Mouse (Mus musculus) limb, embryonic 11.5 days (tissue): ENCODE data around the gene Nlrp1a. TPM values are rescaled to one million over a fixed set of nuclear protein-coding genes. Genes with fewer than 3 reads are reported as not detected.

Experiments used
- ATAC-seq: fragments of 200-750 bp; cut with Nextera tagmentation; 2 replicates; pipeline ENCODE4 v1.8.0; 2017; ENCODE audit warnings: low read depth; ENCODE audit not compliant: insufficient number of reproducible peaks, low FRiP score, low TSS enrichment
- DNase-seq: peaks from one replicate; pipeline ENCODE4 v3.0.0-alpha.2; 2015; ENCODE audit warnings: low spot score
- H3K27ac ChIP-seq: fragments of 300-500 bp; sonication (generic); replicated peaks from 2 replicates; pipeline ENCODE4 v1.5.1; 2014; ENCODE audit warnings: low read depth, mild to moderate bottlenecking, low read length
- H3K27me3 ChIP-seq: fragments of 300-500 bp; sonication (generic); 2 replicates; pipeline ENCODE4 v1.6.1; 2014; ENCODE audit warnings: mild to moderate bottlenecking, low read length, mixed read lengths; ENCODE audit not compliant: control insufficient read depth, insufficient read depth
- H3K36me3 ChIP-seq: fragments of 300-500 bp; sonication (generic); 2 replicates; pipeline ENCODE4 v1.6.1; 2014; ENCODE audit warnings: mild to moderate bottlenecking, low read length, moderate library complexity, mixed read lengths; ENCODE audit not compliant: control insufficient read depth, insufficient read depth
- H3K4me1 ChIP-seq: fragments of 300-500 bp; sonication (generic); 2 replicates; pipeline ENCODE4 v1.6.1; 2014; ENCODE audit warnings: low read length, mixed read lengths; ENCODE audit not compliant: control insufficient read depth, insufficient read depth
- H3K4me2 ChIP-seq: fragments of 300-500 bp; sonication (generic); 2 replicates; pipeline ENCODE4 v1.6.1; 2014; ENCODE audit warnings: low read depth, mild to moderate bottlenecking, moderate library complexity; ENCODE audit not compliant: severe bottlenecking
- H3K4me3 ChIP-seq: fragments of 300-500 bp; sonication (generic); 2 replicates; pipeline ENCODE4 v1.5.1; 2014; ENCODE audit warnings: low read depth, low read length
- H3K9ac ChIP-seq: fragments of 300-500 bp; sonication (generic); 2 replicates; pipeline ENCODE4 v1.6.1; 2014; ENCODE audit warnings: mild to moderate bottlenecking, low read length
- H3K9me3 ChIP-seq: fragments of 300-500 bp; sonication (generic); 2 replicates; pipeline ENCODE4 v1.6.1; 2016; ENCODE audit warnings: low read length; ENCODE audit not compliant: control insufficient read depth
- WGBS: fragments of 180-500 bp; shearing (Covaris S2); extraction: QIAGEN DNeasy Blood & Tissue Kit; methylation state at CpG from one replicate; pipeline ENCODE4 v1.1.7; 2014; 5-methylcytosine and 5-hydroxymethylcytosine counted together
- polyA plus RNA-seq: library from polyadenylated mRNA; unstranded; fragments of >200 nt; fragmentation: Nextera tagmentation; extraction: Ambion mirVana; gene quantifications from 2 replicates; pipeline ENCODE4 v1.2.1, GENCODE M21; 2014

Nlrp1a gene
- 0.07 TPM in 1 of 2 replicates, not detected in the other for polyA plus RNA-seq

GRCm38 (mm10) chr11:71144661-71145060, at the start of gene Nlrp1a:
Gene Nlrp1a, minus strand, starts transcription at chr11:71144704.
- Histone ChIP-seq H3K4me3 (no peak within 1 kb of the TSS), H3K4me2 (no peak within 1 kb of the TSS), H3K9ac (no peak within 1 kb of the TSS), H3K4me1 (no peaks in the 10 kb centered on the region), H3K9me3 (no peaks in the 10 kb centered on the region), H3K36me3 (no peaks in the 10 kb centered on the region), H3K27me3 (no peaks in the 10 kb centered on the region), H3K27ac (no peak within 1 kb of the TSS)
- WGBS: 80% methylated on average over 3 of the region's 3 CpGs
- no peak for ATAC-seq
- DNase-seq: no peak

- H3K9me3 ChIP-seq: no peaks in the 10 kb centered on the region
- no peak for DNase-seq
- no peak overlapping the region for H3K27ac ChIP-seq
- 84% methylated on average over 1 of the region's 1 CpGs for WGBS
- H3K9ac ChIP-seq: no peak overlapping the region
- no peaks in the 10 kb centered on the region for H3K27me3 ChIP-seq
- H3K4me1 ChIP-seq: no peaks in the 10 kb centered on the region
- no peak for ATAC-seq
- no peaks in the 10 kb centered on the region for H3K36me3 ChIP-seq
- no peak overlapping the region for H3K4me2 ChIP-seq
- H3K4me3 ChIP-seq: no peak overlapping the region
These were observed 25.1 kb upstream of the Nlrp1a start for GRCm38 (mm10) chr11:71169633-71170032.

GRCm38 (mm10) chr11:71164139-71164538, 19.6 kb upstream of the Nlrp1a start:
- Histone ChIP-seq H3K4me3 (no peak overlapping the region), H3K9me3 (no peaks in the 10 kb centered on the region), H3K4me2 (no peak overlapping the region), H3K27me3 (no peaks in the 10 kb centered on the region), H3K27ac (no peak overlapping the region), H3K4me1 (no peaks in the 10 kb centered on the region), H3K36me3 (no peaks in the 10 kb centered on the region), H3K9ac (no peak overlapping the region)
- no peak for DNase-seq
- no peak for ATAC-seq
- WGBS: 73% methylated on average over 1 of the region's 1 CpGs

DNA sequence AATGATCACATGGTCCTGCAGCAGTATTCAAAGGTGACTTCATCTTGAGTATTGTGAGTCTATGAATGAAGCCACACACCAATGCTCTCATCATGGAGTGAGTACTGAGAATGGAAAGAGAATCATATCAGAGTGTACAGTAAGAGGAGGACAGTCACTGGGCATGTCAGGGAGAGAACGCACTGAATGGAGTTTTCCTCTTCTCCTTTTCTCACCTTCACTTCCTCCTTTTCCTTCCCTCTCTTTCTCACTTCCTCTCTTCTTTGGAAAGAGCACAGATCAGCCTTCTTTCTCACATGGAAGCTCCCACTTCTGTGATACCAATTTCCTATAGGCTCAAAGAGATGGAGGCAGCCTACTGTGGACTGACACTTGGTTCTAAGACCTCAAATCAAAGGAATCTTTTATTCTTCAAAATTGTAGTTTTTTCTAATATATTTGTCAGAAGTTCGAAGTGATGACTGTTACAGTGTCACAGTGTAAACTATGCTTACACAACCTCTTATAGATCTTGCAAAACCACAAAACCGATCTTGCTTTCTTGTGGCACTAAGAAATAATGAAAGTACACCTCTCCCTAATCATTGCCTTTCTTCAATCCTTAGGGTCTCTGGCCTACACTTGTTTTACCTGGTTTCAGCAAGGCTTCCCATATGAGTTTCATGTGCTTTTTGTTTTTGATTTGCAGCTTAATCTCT, 15.1 kb upstream of the Nlrp1a start:
- ATAC-seq (no peak), DNase-seq (no peak)
- H3K4me2 ChIP-seq: no peak overlapping the region
- H3K4me1 ChIP-seq: no peaks in the 10 kb centered on the region
- no peak overlapping the region for H3K9ac ChIP-seq
- H3K4me3 ChIP-seq: no peak overlapping the region
- H3K27ac ChIP-seq: no peak overlapping the region
- no peaks in the 10 kb centered on the region for H3K27me3 ChIP-seq
- no peaks in the 10 kb centered on the region for H3K36me3 ChIP-seq
- 77% methylated on average over 3 of the region's 3 CpGs for WGBS
- H3K9me3 ChIP-seq: no peaks in the 10 kb centered on the region

GRCm38 (mm10) chr11:71155272-71155671, 10.8 kb upstream of the Nlrp1a start:
- Histone ChIP-seq H3K36me3 (no peaks in the 10 kb centered on the region), H3K27ac (no peak overlapping the region), H3K4me2 (no peak overlapping the region), H3K27me3 (no peaks in the 10 kb centered on the region), H3K9ac (no peak overlapping the region), H3K4me1 (no peaks in the 10 kb centered on the region), H3K9me3 (no peaks in the 10 kb centered on the region), H3K4me3 (no peak overlapping the region)
- WGBS: 84% methylated on average over 1 of the region's 1 CpGs
- DNase-seq (no peak), ATAC-seq (no peak)

- Histone ChIP-seq H3K4me3 (no peak overlapping the region), H3K27me3 (no peaks in the 10 kb centered on the region), H3K36me3 (no peaks in the 10 kb centered on the region), H3K4me2 (no peak overlapping the region), H3K9me3 (no peaks in the 10 kb centered on the region), H3K9ac (no peak overlapping the region), H3K4me1 (no peaks in the 10 kb centered on the region), H3K27ac (no peak overlapping the region)
- ATAC-seq (no peak), DNase-seq (no peak)
- 86% methylated on average over 1 of the region's 1 CpGs for WGBS
These were observed 2.5 kb downstream of the Nlrp1a start for GRCm38 (mm10) chr11:71142031-71142430.

DNA sequence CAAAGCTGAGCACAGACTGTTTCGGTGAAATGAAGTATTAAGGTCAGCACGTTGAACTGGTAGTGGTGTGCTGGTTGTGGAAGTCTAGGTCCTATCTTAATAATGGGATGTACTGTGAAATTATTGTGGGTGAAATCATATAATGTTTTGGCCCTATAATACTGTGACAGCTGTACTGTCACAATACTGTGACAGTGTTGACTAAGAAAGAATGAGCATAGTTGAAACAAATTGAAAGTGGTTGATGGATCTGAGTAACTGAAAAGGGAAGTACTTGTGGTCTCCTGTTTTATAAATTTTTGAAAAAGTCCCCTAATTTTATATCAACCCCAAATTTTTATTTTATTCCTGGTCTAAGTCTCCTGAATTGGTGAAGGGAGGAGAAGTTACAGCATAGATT, 37.4 kb downstream of the Nlrp1a start:
- DNase-seq (no peak), ATAC-seq (no peak)
- no peak overlapping the region for H3K9ac ChIP-seq
- H3K27ac ChIP-seq: no peak overlapping the region
- H3K4me1 ChIP-seq: no peaks in the 10 kb centered on the region
- no peak overlapping the region for H3K4me2 ChIP-seq
- no peaks in the 10 kb centered on the region for H3K27me3 ChIP-seq
- H3K36me3 ChIP-seq: no peaks in the 10 kb centered on the region
- no peaks in the 10 kb centered on the region for H3K9me3 ChIP-seq
- 71% methylated on average over 2 of the region's 2 CpGs for WGBS
- no peak overlapping the region for H3K4me3 ChIP-seq

- Histone ChIP-seq H3K9me3 (no peaks in the 10 kb centered on the region), H3K27ac (no peak overlapping the region), H3K4me1 (no peaks in the 10 kb centered on the region), H3K9ac (no peak overlapping the region), H3K4me2 (no peak overlapping the region), H3K27me3 (no peaks in the 10 kb centered on the region), H3K36me3 (no peaks in the 10 kb centered on the region), H3K4me3 (no peak overlapping the region)
- DNase-seq (no peak), ATAC-seq (no peak)
These were observed 38.1 kb downstream of the Nlrp1a start for GRCm38 (mm10) chr11:71106261-71107021.
